Mouse (Mus musculus): ENCODE results near the gene Ralgapa1. TPM values are rescaled to one million over a fixed set of nuclear protein-coding genes. Genes with fewer than 3 reads are reported as not detected.

Ralgapa1 gene
- polyA plus RNA-seq, 1 experiment, result 11.9 TPM

DNA sequence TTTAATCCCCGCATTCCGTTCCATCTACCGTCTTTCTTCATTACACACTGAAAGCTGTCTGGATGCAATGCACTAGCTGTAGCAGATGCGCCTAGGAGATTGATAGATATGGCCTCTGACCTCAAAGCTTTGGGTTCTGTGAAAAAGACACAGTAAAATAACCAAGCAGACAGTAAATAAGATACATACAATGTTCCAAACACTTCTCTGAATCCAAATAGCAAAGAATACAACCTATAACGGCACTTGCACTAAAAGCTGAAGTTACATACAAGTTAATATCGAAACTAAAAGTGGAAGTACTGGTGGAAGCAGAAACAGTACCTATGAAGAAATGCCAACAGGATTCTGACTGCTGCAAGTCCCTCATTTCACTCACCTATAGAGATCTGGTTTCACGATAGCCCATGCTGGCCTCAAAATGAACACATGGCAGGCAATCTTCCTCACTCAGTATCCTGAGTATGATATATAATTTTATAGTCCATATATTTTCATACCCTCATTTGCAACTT is 172.9 kb downstream of the Ralgapa1 start:
- H3K4me1 ChIP-seq (ENCODE audit: control insufficient read depth, insufficient read depth, insufficient read length), result no peaks in the 10 kb centered on the region
- H3K27me3 ChIP-seq (ENCODE audit: control insufficient read depth, insufficient read depth, low read length), result no peaks in the 10 kb centered on the region
- TF ChIP-seq POLR2A (IDR thresholded peaks at IDR 0.05; ENCODE audit: low read depth, low read length) (no peak), CTCF (IDR thresholded peaks at IDR 0.05; ENCODE audit: extremely low read depth, insufficient read depth, insufficient read length, insufficient replicate concordance) (no peak)
- WGBS, result 85% methylated on average over 7 of the region's 7 CpGs
- H3K36me3 ChIP-seq (ENCODE audit: control insufficient read depth, insufficient read depth, low read length), result no peaks in the 10 kb centered on the region
- H3K4me3 ChIP-seq (ENCODE audit: extremely low read depth, insufficient read depth, insufficient read length), result no peak overlapping the region
- DNase-seq (ENCODE audit: low read depth in 1 of 2, low spot score in 2 of 2), result no peak
- H3K27ac ChIP-seq (ENCODE audit: insufficient read depth, low read length), result no peak overlapping the region

DNA sequence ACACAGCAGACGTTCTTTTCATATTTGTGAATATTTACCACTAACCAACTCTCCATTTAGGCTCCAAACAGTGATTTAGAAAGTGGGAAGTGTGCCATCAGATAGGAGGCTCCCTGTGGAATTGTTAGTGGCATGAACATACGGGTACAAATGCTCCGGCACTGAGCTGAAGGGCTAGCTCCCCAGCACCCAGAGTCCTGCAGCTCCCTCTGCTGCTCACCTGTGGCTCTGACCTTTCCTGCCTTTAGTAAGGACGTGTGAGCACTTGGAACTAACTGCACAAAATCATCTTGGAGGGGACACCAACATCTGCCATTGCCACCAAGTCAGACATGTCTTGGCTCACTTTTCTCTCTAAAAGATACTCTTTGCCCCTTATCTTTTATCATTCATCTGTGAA is 194.3 kb downstream of the Ralgapa1 start:
- WGBS, result 86% methylated on average over 4 of the region's 4 CpGs
- H3K4me3 ChIP-seq (ENCODE audit: extremely low read depth, insufficient read depth, insufficient read length), result no peak overlapping the region
- H3K36me3 ChIP-seq (ENCODE audit: control insufficient read depth, insufficient read depth, low read length), result no peaks in the 10 kb centered on the region
- TF ChIP-seq POLR2A (IDR thresholded peaks at IDR 0.05; ENCODE audit: low read depth, low read length) (no peak), CTCF (IDR thresholded peaks at IDR 0.05; ENCODE audit: extremely low read depth, insufficient read depth, insufficient read length, insufficient replicate concordance) (no peak)
- H3K4me1 ChIP-seq (ENCODE audit: control insufficient read depth, insufficient read depth, insufficient read length), result no peaks in the 10 kb centered on the region
- DNase-seq (ENCODE audit: low read depth in 1 of 2, low spot score in 2 of 2), result no peak
- no peak overlapping the region for H3K27ac ChIP-seq (ENCODE audit: insufficient read depth, low read length)
- no peaks in the 10 kb centered on the region for H3K27me3 ChIP-seq (ENCODE audit: control insufficient read depth, insufficient read depth, low read length)

DNA sequence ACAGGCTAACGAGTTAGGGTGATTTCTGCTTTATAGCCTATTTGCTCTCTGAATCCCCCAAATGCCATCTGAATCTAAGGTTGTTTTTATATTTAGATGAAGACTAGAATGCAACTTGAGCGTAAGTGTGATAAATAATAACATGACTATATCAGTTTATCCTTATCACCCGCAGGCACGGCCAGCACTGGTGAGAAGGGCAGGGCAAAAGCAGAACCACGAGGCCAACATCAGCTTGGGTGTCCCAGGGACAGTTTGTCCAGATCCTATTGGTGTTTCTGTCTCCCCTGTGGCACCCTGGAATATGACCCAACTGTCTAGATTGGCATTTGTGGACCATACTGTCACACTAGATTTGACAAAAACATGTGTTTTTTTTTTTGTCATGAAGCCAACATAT is 197.7 kb downstream of the Ralgapa1 start:
- Histone ChIP-seq H3K27me3 (ENCODE audit: control insufficient read depth, insufficient read depth, low read length) (no peaks in the 10 kb centered on the region), H3K27ac (ENCODE audit: insufficient read depth, low read length) (no peak overlapping the region), H3K36me3 (ENCODE audit: control insufficient read depth, insufficient read depth, low read length) (no peaks in the 10 kb centered on the region), H3K4me3 (ENCODE audit: extremely low read depth, insufficient read depth, insufficient read length) (no peak overlapping the region), H3K4me1 (ENCODE audit: control insufficient read depth, insufficient read depth, insufficient read length) (no peaks in the 10 kb centered on the region)
- WGBS, result 84% methylated on average over 5 of the region's 5 CpGs
- DNase-seq (ENCODE audit: low read depth in 1 of 2, low spot score in 2 of 2), result no peak
- TF ChIP-seq CTCF (IDR thresholded peaks at IDR 0.05; ENCODE audit: extremely low read depth, insufficient read depth, insufficient read length, insufficient replicate concordance) (no peak), POLR2A (IDR thresholded peaks at IDR 0.05; ENCODE audit: low read depth, low read length) (no peak)

DNA sequence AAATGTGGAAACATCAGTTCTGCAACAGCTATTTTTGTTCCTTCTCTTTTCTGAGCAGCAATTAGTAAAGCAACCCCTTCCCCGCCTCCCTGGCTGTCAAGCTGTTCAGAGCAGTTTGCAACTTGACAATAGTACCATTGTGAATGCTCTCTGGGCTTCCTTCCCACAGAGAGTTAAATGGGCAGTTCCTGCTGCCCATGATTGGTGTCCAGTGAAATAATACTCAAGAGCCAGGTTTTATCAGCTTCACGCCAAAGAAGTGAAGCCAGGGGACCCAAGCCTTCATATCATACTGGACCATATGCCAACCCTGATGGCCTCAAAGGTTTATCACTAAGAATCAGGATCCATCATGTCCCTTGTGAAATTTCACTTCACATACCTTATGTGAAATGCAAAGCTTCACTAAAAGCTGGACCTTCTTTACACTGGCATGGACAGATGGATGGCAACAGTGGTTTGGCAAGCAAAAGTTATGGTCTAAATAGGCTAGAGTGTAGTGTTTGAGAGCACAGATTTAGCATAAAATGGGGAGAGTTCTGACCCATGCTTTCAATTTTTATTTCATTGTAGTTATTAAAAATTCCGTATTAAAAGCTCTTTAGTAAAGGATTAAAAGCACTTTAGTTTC is 198.2 kb downstream of the Ralgapa1 start:
- TF ChIP-seq CTCF (IDR thresholded peaks at IDR 0.05; ENCODE audit: extremely low read depth, insufficient read depth, insufficient read length, insufficient replicate concordance), result no peak
- no peak for TF ChIP-seq POLR2A (IDR thresholded peaks at IDR 0.05; ENCODE audit: low read depth, low read length)

GRCm38 (mm10) chr12:55620321-55620720 is 200.6 kb downstream of the Ralgapa1 start:
- no peaks in the 10 kb centered on the region; the same call in 1 of the 2 replicates for H3K36me3 ChIP-seq (ENCODE audit: control insufficient read depth, insufficient read depth, low read length)

More for the DNA sequence above, 198.2 kb downstream of the Ralgapa1 start:
- WGBS, result 85% methylated on average over 3 of the region's 3 CpGs
- Histone ChIP-seq H3K27ac (ENCODE audit: insufficient read depth, low read length) (no peak overlapping the region), H3K36me3 (ENCODE audit: control insufficient read depth, insufficient read depth, low read length) (no peaks in the 10 kb centered on the region), H3K27me3 (ENCODE audit: control insufficient read depth, insufficient read depth, low read length) (no peaks in the 10 kb centered on the region), H3K4me3 (ENCODE audit: extremely low read depth, insufficient read depth, insufficient read length) (no peak overlapping the region), H3K4me1 (ENCODE audit: control insufficient read depth, insufficient read depth, insufficient read length) (no peaks in the 10 kb centered on the region)
- no peak for DNase-seq (ENCODE audit: low read depth in 1 of 2, low spot score in 2 of 2)

GRCm38 (mm10) chr12:55610812-55611211 is 210.2 kb downstream of the Ralgapa1 start:
- H3K4me1 ChIP-seq (ENCODE audit: control insufficient read depth, insufficient read depth, insufficient read length), result no peaks in the 10 kb centered on the region
- no peak for TF ChIP-seq POLR2A (IDR thresholded peaks at IDR 0.05; ENCODE audit: low read depth, low read length)
- TF ChIP-seq CTCF (IDR thresholded peaks at IDR 0.05; ENCODE audit: extremely low read depth, insufficient read depth, insufficient read length, insufficient replicate concordance), result no peak
- no peak overlapping the region for H3K4me3 ChIP-seq (ENCODE audit: extremely low read depth, insufficient read depth, insufficient read length)
- no peaks in the 10 kb centered on the region for H3K27me3 ChIP-seq (ENCODE audit: control insufficient read depth, insufficient read depth, low read length)
- WGBS, result 81% methylated on average over 2 of the region's 2 CpGs
- no peaks in the 10 kb centered on the region; the same call in 1 of the 2 replicates for H3K36me3 ChIP-seq (ENCODE audit: control insufficient read depth, insufficient read depth, low read length)
- no peak for DNase-seq (ENCODE audit: low read depth in 1 of 2, low spot score in 2 of 2)
- no peak overlapping the region for H3K27ac ChIP-seq (ENCODE audit: insufficient read depth, low read length)

More at GRCm38 (mm10) chr12:55620321-55620720, 200.6 kb downstream of the Ralgapa1 start:
- no peaks in the 10 kb centered on the region for H3K4me1 ChIP-seq (ENCODE audit: control insufficient read depth, insufficient read depth, insufficient read length)
- no peak overlapping the region for H3K27ac ChIP-seq (ENCODE audit: insufficient read depth, low read length)
- DNase-seq (ENCODE audit: low read depth in 1 of 2, low spot score in 2 of 2), result no peak
- H3K27me3 ChIP-seq (ENCODE audit: control insufficient read depth, insufficient read depth, low read length), result no peaks in the 10 kb centered on the region
- no peak overlapping the region for H3K4me3 ChIP-seq (ENCODE audit: extremely low read depth, insufficient read depth, insufficient read length)
- TF ChIP-seq POLR2A (IDR thresholded peaks at IDR 0.05; ENCODE audit: low read depth, low read length) (no peak), CTCF (IDR thresholded peaks at IDR 0.05; ENCODE audit: extremely low read depth, insufficient read depth, insufficient read length, insufficient replicate concordance) (no peak)
- 93% methylated on average over 2 of the region's 2 CpGs for WGBS

- no peak for DNase-seq (ENCODE audit: low read depth in 1 of 2, low spot score in 2 of 2)
- TF ChIP-seq CTCF (IDR thresholded peaks at IDR 0.05; ENCODE audit: extremely low read depth, insufficient read depth, insufficient read length, insufficient replicate concordance), result no peak
- TF ChIP-seq POLR2A (IDR thresholded peaks at IDR 0.05; ENCODE audit: low read depth, low read length), result no peak
- 82% methylated on average over 4 of the region's 4 CpGs for WGBS
- H3K4me1 ChIP-seq (ENCODE audit: control insufficient read depth, insufficient read depth, insufficient read length), result no peaks in the 10 kb centered on the region
- H3K27me3 ChIP-seq (ENCODE audit: control insufficient read depth, insufficient read depth, low read length), result no peaks in the 10 kb centered on the region
- no peak overlapping the region for H3K27ac ChIP-seq (ENCODE audit: insufficient read depth, low read length)
- H3K36me3 ChIP-seq (ENCODE audit: control insufficient read depth, insufficient read depth, low read length), result peaks cover 5% of the 10 kb centered on the region
- no peak overlapping the region for H3K4me3 ChIP-seq (ENCODE audit: extremely low read depth, insufficient read depth, insufficient read length)
Measured at GRCm38 (mm10) chr12:55607902-55608301, 213.1 kb downstream of the Ralgapa1 start.

Measured in spleen, adult 2 months (tissue).